Mouse (Mus musculus): ENCODE results near the gene St7l.

- TF ChIP-seq CTCF (IDR thresholded peaks at IDR 0.05; ENCODE audit: borderline replicate concordance, insufficient read depth, low read depth, low read length): no peak
- no peak for TF ChIP-seq POLR2A (IDR thresholded peaks at IDR 0.05; ENCODE audit: borderline replicate concordance, insufficient read depth, low read length)
These were observed 79.5 kb downstream of the St7l start for GRCm38 (mm10) chr3:104943333-104943732.

Data from cerebellum, adult 2 months (tissue).